Mouse (Mus musculus) cerebellum, adult 11 months (tissue): ENCODE measurements around the gene Gadl1.

Experiments used
- DNase-seq: peaks from one replicate; pipeline ENCODE4 v3.0.0; 2022

The Gadl1 gene

GRCm38 (mm10) chr9:115909155-115909554 is at the start of gene Gadl1:
Gene Gadl1, plus strand, starts transcription at chr9:115909455.
- DNase-seq = no peak

- DNase-seq = no peak
Observed at GRCm38 (mm10) chr9:115862802-115863201, 46.5 kb upstream of the Gadl1 start.

GRCm38 (mm10) chr9:115863326-115863725 is 45.9 kb upstream of the Gadl1 start:
- DNase-seq = no peak

GRCm38 (mm10) chr9:115867277-115867676 is 42.0 kb upstream of the Gadl1 start:
- DNase-seq = no peak

- no peak for DNase-seq
Observed at GRCm38 (mm10) chr9:115870168-115870567, 39.1 kb upstream of the Gadl1 start.

GRCm38 (mm10) chr9:115870640-115871039 is 38.6 kb upstream of the Gadl1 start:
- DNase-seq = no peak

GRCm38 (mm10) chr9:115880500-115880899 is 28.8 kb upstream of the Gadl1 start:
- DNase-seq = no peak

- DNase-seq = no peak
Observed at GRCm38 (mm10) chr9:115881137-115881536, 28.1 kb upstream of the Gadl1 start.

GRCm38 (mm10) chr9:115882627-115883200 is 26.5 kb upstream of the Gadl1 start:
- no peak for DNase-seq

GRCm38 (mm10) chr9:115883413-115883812 is 25.8 kb upstream of the Gadl1 start:
- no peak for DNase-seq

GRCm38 (mm10) chr9:115887571-115887970 is 21.7 kb upstream of the Gadl1 start:
- DNase-seq = no peak

- DNase-seq = no peak
Observed at GRCm38 (mm10) chr9:115893131-115893530, 16.1 kb upstream of the Gadl1 start.

- no peak for DNase-seq
Observed at GRCm38 (mm10) chr9:115893947-115894346, 15.3 kb upstream of the Gadl1 start.

GRCm38 (mm10) chr9:115908325-115908724 is 930 bp upstream of the Gadl1 start:
- DNase-seq = no peak

- DNase-seq = no peak
Observed at GRCm38 (mm10) chr9:115914006-115914405, 4.8 kb downstream of the Gadl1 start.

- DNase-seq = no peak
Observed at GRCm38 (mm10) chr9:115915586-115916270, 6.5 kb downstream of the Gadl1 start.

- no peak for DNase-seq
Observed at GRCm38 (mm10) chr9:115919736-115920135, 10.5 kb downstream of the Gadl1 start.

- no peak for DNase-seq
Observed at GRCm38 (mm10) chr9:115922662-115923061, 13.4 kb downstream of the Gadl1 start.

- DNase-seq = no peak
Observed at GRCm38 (mm10) chr9:115924094-115924493, 14.8 kb downstream of the Gadl1 start.

- no peak for DNase-seq
Observed at GRCm38 (mm10) chr9:115931803-115932202, 22.5 kb downstream of the Gadl1 start.

GRCm38 (mm10) chr9:115932741-115933140 is 23.5 kb downstream of the Gadl1 start:
- no peak for DNase-seq

- DNase-seq = no peak
Observed at GRCm38 (mm10) chr9:115933243-115933964, 24.1 kb downstream of the Gadl1 start.

- DNase-seq = no peak
Observed at GRCm38 (mm10) chr9:115934288-115934687, 25.0 kb downstream of the Gadl1 start.

GRCm38 (mm10) chr9:115936350-115936749 is 27.1 kb downstream of the Gadl1 start:
- no peak for DNase-seq
